Mouse (Mus musculus) heart, embryonic 14.5 days (tissue): ENCODE data around the gene Mfsd6. TPM values are rescaled to one million over a fixed set of nuclear protein-coding genes. Genes with fewer than 3 reads are reported as not detected.

Experiments
- ATAC-seq: fragments of 200-750 bp; cut with Nextera tagmentation; 2 replicates; pipeline ENCODE4 v1.8.0; 2017; ENCODE audit warnings: low read depth, moderate TSS enrichment; ENCODE audit not compliant: insufficient number of reproducible peaks, insufficient read depth, low FRiP score
- H3K27ac ChIP-seq, 2 experiments: fragments of 200-500 bp in 1 of 2; fragments of 300-500 bp in 1 of 2; sonication (generic) in 1 of 2; replicated peaks in 1 of 2; 2 replicates each; pipeline ENCODE4 v1.5.1; 2012 to 2014; ENCODE audit warnings: low read depth in 2 of 2, low read length in 2 of 2, control low read depth in 1 of 2, mild to moderate bottlenecking in 1 of 2, mixed read lengths in 1 of 2; ENCODE audit not compliant: control insufficient read depth in 1 of 2, insufficient read depth in 1 of 2
- H3K27me3 ChIP-seq: fragments of 300-500 bp; sonication (generic); 2 replicates; pipeline ENCODE4 v1.6.1; 2014; ENCODE audit warnings: mild to moderate bottlenecking, low read length, control low read depth; ENCODE audit not compliant: control insufficient read depth, insufficient read depth
- H3K36me3 ChIP-seq: fragments of 300-500 bp; sonication (generic); 2 replicates; pipeline ENCODE4 v1.6.1; 2014; ENCODE audit warnings: mild to moderate bottlenecking, control low read depth, low read length, mixed read lengths; ENCODE audit not compliant: control insufficient read depth, insufficient read depth
- H3K4me1 ChIP-seq, 2 experiments: fragments of 200-500 bp in 1 of 2; fragments of 300-500 bp in 1 of 2; sonication (generic) in 1 of 2; 2 replicates each; pipeline ENCODE4 v1.6.1; 2012 to 2014; ENCODE audit warnings: low read length in 2 of 2, control low read depth in 1 of 2, mixed read lengths in 1 of 2; ENCODE audit not compliant: control insufficient read depth in 2 of 2, insufficient read depth in 2 of 2
- H3K4me2 ChIP-seq: fragments of 300-500 bp; sonication (generic); 2 replicates; pipeline ENCODE4 v1.6.1; 2014; ENCODE audit warnings: mild to moderate bottlenecking, low read length
- H3K4me3 ChIP-seq, 2 experiments: fragments of 200-500 bp in 1 of 2; fragments of 300-500 bp in 1 of 2; sonication (generic) in 1 of 2; 2 replicates each; pipeline ENCODE4 v1.5.1; 2012 to 2014; ENCODE audit warnings: low read length in 2 of 2, mild to moderate bottlenecking in 2 of 2, control low read depth in 1 of 2, low read depth in 1 of 2, moderate library complexity in 1 of 2; ENCODE audit not compliant: control insufficient read depth in 1 of 2, insufficient read depth in 1 of 2
- H3K9ac ChIP-seq: fragments of 300-500 bp; sonication (generic); 2 replicates; pipeline ENCODE4 v1.6.1; 2014; ENCODE audit warnings: mild to moderate bottlenecking, low read length
- H3K9me3 ChIP-seq: fragments of 300-500 bp; sonication (generic); 2 replicates; pipeline ENCODE4 v1.6.1; 2016; ENCODE audit warnings: low read length, control low read depth; ENCODE audit not compliant: control insufficient read depth
- WGBS: fragments of 180-500 bp; shearing (Covaris S2); extraction: QIAGEN DNeasy Blood & Tissue Kit; methylation state at CpG from one replicate; pipeline ENCODE4 v1.1.7; 2014; 5-methylcytosine and 5-hydroxymethylcytosine counted together
- polyA plus RNA-seq: library from polyadenylated mRNA; unstranded; fragments of >200 nt; fragmentation: Nextera tagmentation; extraction: Ambion mirVana; gene quantifications from 2 replicates; pipeline ENCODE4 v1.2.1, GENCODE M21; 2014

The Mfsd6 gene
- polyA plus RNA-seq, 1 experiment from 2014 or later: 5.7 TPM

- no peaks in the 10 kb centered on the region for H3K36me3 ChIP-seq
- H3K9me3 ChIP-seq: 0 out of 2 replicates have a peak, but pooled peaks cover 5% of the 10 kb centered on the region
- no peak for ATAC-seq
- H3K4me1 ChIP-seq: no peaks in the 10 kb centered on the region
- H3K27me3 ChIP-seq: no peaks in the 10 kb centered on the region
- no peak overlapping the region for H3K9ac ChIP-seq
- no peak overlapping the region for H3K4me3 ChIP-seq
- no peak overlapping the region for H3K4me2 ChIP-seq
- no peak overlapping the region for H3K27ac ChIP-seq
These were observed 106.8 kb downstream of the Mfsd6 start for GRCm38 (mm10) chr1:52620442-52620841.

GRCm38 (mm10) chr1:52618217-52618616 is 109.0 kb downstream of the Mfsd6 start:
- Histone ChIP-seq H3K27ac (no peak overlapping the region), H3K9ac (no peak overlapping the region), H3K4me3 (no peak overlapping the region), H3K9me3 (0 out of 2 replicates have a peak, but pooled peaks cover 5% of the 10 kb centered on the region), H3K27me3 (no peaks in the 10 kb centered on the region), H3K4me1 (no peaks in the 10 kb centered on the region), H3K4me2 (no peak overlapping the region), H3K36me3 (no peaks in the 10 kb centered on the region)
- WGBS: 36% methylated on average over 1 of the region's 1 CpGs
- no peak for ATAC-seq

DNA sequence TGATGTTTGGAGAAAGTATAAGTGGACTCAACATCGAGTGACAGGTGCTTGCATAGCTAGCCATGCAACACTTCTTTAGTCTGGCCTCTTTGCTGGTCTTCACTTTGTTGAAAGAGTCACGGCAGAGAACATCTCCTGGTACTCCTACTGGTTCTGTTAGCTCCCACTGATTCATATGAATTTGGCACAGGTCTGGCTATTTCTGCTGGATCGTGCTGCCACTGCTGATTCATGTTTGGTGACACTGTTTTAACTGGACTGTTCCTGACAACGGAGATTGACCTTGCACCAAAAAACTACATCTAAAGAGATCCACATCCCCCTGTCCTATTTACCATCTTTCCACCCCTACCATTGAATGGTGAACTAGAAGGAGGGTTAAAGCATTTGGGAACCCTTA is 118.8 kb downstream of the Mfsd6 start:
- Histone ChIP-seq H3K9me3 (peaks cover 7% of the 10 kb centered on the region; the same call in 1 of the 2 replicates), H3K36me3 (no peaks in the 10 kb centered on the region), H3K4me3 (no peak overlapping the region), H3K27ac (no peak overlapping the region), H3K4me1 (no peaks in the 10 kb centered on the region), H3K9ac (no peak overlapping the region), H3K27me3 (no peaks in the 10 kb centered on the region), H3K4me2 (no peak overlapping the region)
- no peak for ATAC-seq
- WGBS: 87% methylated on average over 4 of the region's 4 CpGs

DNA sequence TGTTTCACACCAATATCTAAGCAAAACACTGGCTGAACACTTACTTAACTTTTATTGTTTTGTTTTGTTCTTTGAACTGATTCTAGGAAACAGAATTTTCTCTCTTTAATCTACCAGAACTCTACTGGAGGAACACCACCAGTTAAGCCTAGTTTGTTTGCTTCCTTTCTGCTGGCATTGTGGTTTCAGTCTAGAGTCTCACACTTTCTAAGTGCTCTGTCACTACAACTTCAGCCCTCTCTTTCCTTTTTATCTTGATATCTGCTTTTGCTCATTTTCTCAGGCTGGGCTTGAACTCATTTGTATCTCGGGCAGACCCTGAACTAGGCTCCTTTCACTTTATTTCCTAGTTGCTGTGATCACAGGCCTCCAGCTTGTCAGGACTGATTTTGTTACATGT is 119.6 kb downstream of the Mfsd6 start:
- H3K4me2 ChIP-seq: no peak overlapping the region
- WGBS: 61% methylated on average over 1 of the region's 1 CpGs
- ATAC-seq: no peak

More for the DNA sequence above, 119.6 kb downstream of the Mfsd6 start:
- Histone ChIP-seq H3K4me3 (no peak overlapping the region), H3K36me3 (no peaks in the 10 kb centered on the region), H3K4me1 (no peaks in the 10 kb centered on the region), H3K27ac (no peak overlapping the region), H3K9ac (no peak overlapping the region), H3K9me3 (peaks cover 7% of the 10 kb centered on the region; the same call in 1 of the 2 replicates), H3K27me3 (no peaks in the 10 kb centered on the region)

Other genes starting within 250 kb of the Mfsd6 start
- 32.2 and 32.3 TPM in 2 replicates for gene Nab1, start 226.8 kb downstream of the Mfsd6 start, polyA plus RNA-seq
- 5.6 and 6.3 TPM in 2 replicates for gene Nemp2, start 96.8 kb downstream of the Mfsd6 start, polyA plus RNA-seq
- gene Inpp1, start 90.2 kb upstream of the Mfsd6 start, polyA plus RNA-seq: 13.7 and 14.4 TPM in 2 replicates
- 31.9 and 33.0 TPM in 2 replicates for gene Hibch, start 117.5 kb upstream of the Mfsd6 start, polyA plus RNA-seq